In genomic region chr3:96015681-96016080, GRCm38 (mm10) we compare ENCODE assay signal across 28 mouse cellular contexts.
"Had no signal": no experiment of that assay in that cellular context is flagged by ENCODE, and none has a peak within 500 bp of the region (broad histone marks: within the 10 kb centered on the region; RNA-seq: fewer than 3 reads in every experiment).

No protein-coding gene starts in this region.

- H3K9me3 ChIP-seq: limb, embryonic 10.5 days; limb, embryonic 12.5 days; limb, embryonic 13.5 days; limb, embryonic 15.5 days; liver, embryonic 12.5 days; liver, embryonic 13.5 days; liver, embryonic 15.5 days; lung, embryonic 15.5 days; midbrain, embryonic 10.5 days; midbrain, embryonic 12.5 days; midbrain, embryonic 15.5 days had no signal

- H3K4me2 ChIP-seq: limb, embryonic 12.5 days; limb, embryonic 13.5 days; limb, embryonic 15.5 days; liver, embryonic 11.5 days; liver, embryonic 12.5 days; liver, embryonic 13.5 days; liver, embryonic 15.5 days; lung, embryonic 14.5 days; lung, embryonic 15.5 days; midbrain, embryonic 12.5 days; midbrain, embryonic 13.5 days; midbrain, embryonic 15.5 days had no signal

- H3K9ac ChIP-seq: limb, embryonic 12.5 days; limb, embryonic 13.5 days; limb, embryonic 15.5 days; liver, embryonic 12.5 days; liver, embryonic 13.5 days; liver, embryonic 14.5 days; liver, embryonic 15.5 days; liver, postnatal 0 days; lung, embryonic 14.5 days; lung, embryonic 15.5 days; midbrain, embryonic 12.5 days; midbrain, embryonic 13.5 days; midbrain, embryonic 15.5 days had no signal

- H3K4me3 ChIP-seq: left cerebral cortex, adult 2 months; limb, embryonic 10.5 days; limb, embryonic 12.5 days; limb, embryonic 13.5 days; limb, embryonic 15.5 days; liver, embryonic 12.5 days; liver, embryonic 13.5 days; liver, embryonic 15.5 days; lung, embryonic 15.5 days; megakaryocyte, embryonic 14.5 days; midbrain, embryonic 10.5 days; midbrain, embryonic 12.5 days; midbrain, embryonic 13.5 days; midbrain, embryonic 15.5 days had no signal

- H3K4me1 ChIP-seq: limb, embryonic 10.5 days; limb, embryonic 12.5 days; limb, embryonic 13.5 days; limb, embryonic 15.5 days; lung, embryonic 15.5 days; midbrain, embryonic 10.5 days; midbrain, embryonic 12.5 days; midbrain, embryonic 13.5 days; midbrain, embryonic 15.5 days had no signal

- DNase-seq: layer of hippocampus, postnatal 36 days; left cerebral cortex, postnatal 4 days; liver; liver, embryonic 13.5 days; liver, postnatal 0 days; lung, adult 18-20 months; lung, adult 2 months; lung, embryonic 14.5 days; lung, postnatal 10 days; lung, postnatal 36 days; lung, postnatal 4 days had no signal

- H3K27me3 ChIP-seq: limb, embryonic 12.5 days; limb, embryonic 13.5 days; limb, embryonic 15.5 days; liver, embryonic 12.5 days; liver, embryonic 13.5 days; liver, embryonic 15.5 days; lung, embryonic 15.5 days; megakaryocyte, embryonic 14.5 days; midbrain, embryonic 12.5 days; midbrain, embryonic 13.5 days; midbrain, embryonic 15.5 days had no signal

- H3K36me3 ChIP-seq: limb, embryonic 12.5 days; liver, embryonic 13.5 days; lung, embryonic 15.5 days had no signal

- ATAC-seq: liver, postnatal 0 days; midbrain, embryonic 13.5 days; midbrain, embryonic 15.5 days; midbrain, embryonic 16.5 days had no signal

- H3K27ac ChIP-seq: left cerebral cortex, adult 2 months; limb, embryonic 10.5 days; limb, embryonic 12.5 days; limb, embryonic 13.5 days; limb, embryonic 15.5 days; liver, embryonic 12.5 days; liver, embryonic 13.5 days; liver, embryonic 14.5 days; liver, embryonic 15.5 days; lung, embryonic 15.5 days; macrophage; midbrain, embryonic 10.5 days; midbrain, embryonic 12.5 days; midbrain, embryonic 13.5 days; midbrain, embryonic 15.5 days had no signal
